Mouse (Mus musculus): Measurements from ENCODE around the gene Mmp3. TPM values are rescaled to one million over a fixed set of nuclear protein-coding genes. Genes with fewer than 3 reads are reported as not detected.
"Not testable (repeated sequence)": the region's sequence is repeated elsewhere in the genome, so short reads cannot be mapped to it uniquely, and the experiment has no call there.

Gene Mmp3
- total RNA-seq (2015) (not detected in 2 replicates), total RNA-seq (2017) (not detected in 2 replicates)

DNA sequence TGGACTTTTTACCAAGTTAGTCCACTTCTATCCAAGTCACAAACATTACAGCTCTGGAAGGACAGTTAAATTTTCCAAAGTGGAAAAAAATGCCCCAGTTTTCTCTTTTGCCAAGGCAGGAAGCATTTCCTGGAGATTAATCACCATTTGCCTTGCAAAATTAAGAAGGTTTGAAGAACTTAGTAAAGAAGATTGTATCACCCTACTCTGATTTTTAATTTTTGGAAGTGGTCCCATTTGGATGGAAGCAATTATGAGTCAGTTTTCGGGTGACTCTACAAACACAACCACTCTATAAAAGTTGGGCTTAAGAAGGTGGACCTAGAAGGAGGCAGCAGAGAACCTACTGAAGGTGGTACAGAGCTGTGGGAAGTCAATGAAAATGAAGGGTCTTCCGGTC lies at the start of gene Mmp3:
TSS of gene Mmp3 (plus strand) at position 301 of the 400 bp plus-strand sequence.
- ATAC-seq (replicated peaks; ENCODE audit: poor library complexity), result no peak

DNA sequence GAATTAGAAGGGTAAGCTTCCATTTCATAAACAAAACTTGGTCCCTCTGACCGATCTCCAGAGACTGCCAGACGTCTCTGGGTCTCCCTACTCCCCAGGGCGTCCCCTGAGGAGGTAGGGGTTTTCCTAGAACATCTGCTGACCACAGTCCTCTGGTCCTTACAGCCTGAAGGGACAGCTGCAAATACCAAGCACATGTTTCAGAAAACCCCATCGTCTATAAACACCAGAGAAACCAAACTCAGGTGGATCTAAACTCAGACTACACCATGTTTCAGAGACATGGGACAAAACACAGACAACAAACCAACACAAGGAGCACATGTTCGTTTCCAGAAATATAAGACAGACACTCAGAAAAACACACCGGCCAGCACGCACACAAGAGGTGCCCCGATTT lies 49.1 kb upstream of the Mmp3 start:
- ATAC-seq (replicated peaks; ENCODE audit: poor library complexity), result not testable (repeated sequence)

- ATAC-seq (replicated peaks; ENCODE audit: poor library complexity), result no peak
Observed at GRCm38 (mm10) chr9:7453302-7453701, 7.7 kb downstream of the Mmp3 start.

DNA sequence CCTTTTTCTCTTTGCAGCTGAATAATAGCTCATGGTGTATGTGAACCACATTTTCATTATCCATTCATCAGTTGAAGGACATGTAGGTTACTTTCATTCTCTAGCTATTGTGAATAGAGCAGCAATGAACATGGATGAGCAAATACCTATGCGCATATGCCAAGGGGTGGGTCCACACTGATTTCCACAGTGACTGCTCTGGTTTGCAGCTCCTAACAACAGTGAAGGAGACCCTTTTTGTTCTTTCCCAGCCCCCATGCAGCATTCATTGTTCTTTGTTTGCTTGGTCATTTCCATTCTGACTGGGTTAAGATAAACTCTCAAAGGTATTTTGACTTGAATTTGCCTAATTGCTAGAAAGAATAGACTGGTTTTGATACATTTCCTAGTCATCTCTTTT lies 24.6 kb downstream of the Mmp3 start:
- no peak for ATAC-seq (replicated peaks; ENCODE audit: poor library complexity)

GRCm38 (mm10) chr9:7483684-7484394 lies 38.2 kb downstream of the Mmp3 start:
- no peak for ATAC-seq (replicated peaks; ENCODE audit: poor library complexity)

DNA sequence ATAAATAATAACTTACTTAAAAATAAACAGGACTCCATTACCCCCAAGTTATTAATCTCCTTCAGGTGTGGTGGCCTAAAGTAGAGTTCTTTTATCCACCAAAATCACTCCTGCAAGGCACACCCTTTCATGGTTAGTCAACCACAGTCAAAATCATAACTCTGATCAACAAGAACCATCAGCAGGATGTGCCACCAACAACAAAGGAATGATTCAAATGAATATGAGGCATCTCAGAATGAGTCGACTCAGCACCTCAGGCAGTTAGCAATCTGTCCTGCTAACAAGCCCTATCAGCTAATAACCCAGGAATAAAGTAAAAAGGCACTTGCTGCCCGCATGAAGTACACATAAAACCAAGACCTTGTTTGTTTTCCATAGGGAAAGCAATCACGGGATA lies 55.5 kb downstream of the Mmp3 start:
- ATAC-seq (replicated peaks; ENCODE audit: poor library complexity), result no peak

DNA sequence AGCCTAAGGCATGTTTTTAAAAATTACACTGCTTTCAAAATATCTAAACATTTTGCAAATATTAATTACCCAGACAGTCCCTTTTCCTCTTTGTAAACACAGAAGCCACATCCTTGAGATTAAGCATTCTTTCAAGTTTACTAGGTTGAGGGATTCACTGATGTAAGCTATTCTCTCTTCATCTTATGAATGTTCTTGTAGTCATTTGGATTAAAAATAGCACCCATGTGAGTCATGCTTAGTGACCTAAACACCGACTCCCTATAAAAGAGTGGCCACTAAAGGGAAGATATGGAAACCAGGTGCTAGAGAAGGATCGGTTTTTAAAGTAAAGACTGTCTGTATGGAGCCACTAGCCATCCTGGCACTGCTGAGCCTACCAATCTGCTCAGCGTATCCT lies 56.4 kb downstream of the Mmp3 start, which contains the start of gene Mmp10:
TSS of gene Mmp10 (plus strand) at position 302 of the 400 bp plus-strand sequence.
- no peak for ATAC-seq (replicated peaks; ENCODE audit: poor library complexity)

Other genes starting within 250 kb of the Mmp3 start
- not detected in 2 replicates for gene Mmp13, start 173.3 kb upstream of the Mmp3 start, total RNA-seq (2015)
- not detected in 2 replicates for gene Mmp13, start 173.3 kb upstream of the Mmp3 start, total RNA-seq (2017)
- not detected in 2 replicates for gene Mmp12, start 101.4 kb upstream of the Mmp3 start, total RNA-seq (2015)
- gene Mmp12, start 101.4 kb upstream of the Mmp3 start, total RNA-seq (2017), result not detected in 2 replicates
- gene Mmp1b, start 57.8 kb upstream of the Mmp3 start, total RNA-seq (2015), result not detected in 2 replicates
- not detected in 2 replicates for gene Mmp1b, start 57.8 kb upstream of the Mmp3 start, total RNA-seq (2017)
- not detected in 2 replicates for gene Mmp10, start 56.5 kb downstream of the Mmp3 start, total RNA-seq (2015)
- gene Mmp10, start 56.5 kb downstream of the Mmp3 start, total RNA-seq (2017), result not detected in 2 replicates
- gene Mmp8, start 112.6 kb downstream of the Mmp3 start, total RNA-seq (2015), result 15.8 and 18.2 TPM in 2 replicates
- gene Mmp8, start 112.6 kb downstream of the Mmp3 start, total RNA-seq (2017), result 13.2 and 18.4 TPM in 2 replicates
- gene Mmp27, start 125.6 kb downstream of the Mmp3 start, total RNA-seq (2015), result not detected in 2 replicates
- 0.25 TPM in 1 of 2 replicates, not detected in the other for gene Mmp27, start 125.6 kb downstream of the Mmp3 start, total RNA-seq (2017)
- not detected in 2 replicates for gene Mmp20, start 182.4 kb downstream of the Mmp3 start, total RNA-seq (2015)
- not detected in 2 replicates for gene Mmp20, start 182.4 kb downstream of the Mmp3 start, total RNA-seq (2017)
- not detected in 2 replicates for gene Mmp7, start 246.3 kb downstream of the Mmp3 start, total RNA-seq (2015)
- not detected in 2 replicates for gene Mmp7, start 246.3 kb downstream of the Mmp3 start, total RNA-seq (2017)